Mouse (Mus musculus) erythroblast, embryonic 14.5 days (primary cell): ENCODE results near the gene Pik3r5. TPM values are rescaled to one million over a fixed set of nuclear protein-coding genes. Genes with fewer than 3 reads are reported as not detected.

ENCODE experiments used
- H3K27me3 ChIP-seq: 2 replicates; pipeline ENCODE4 v1.6.1; 2012; ENCODE audit warnings: inconsistent platforms; ENCODE audit not compliant: control insufficient read depth
- H3K36me3 ChIP-seq: 2 replicates; pipeline ENCODE4 v1.6.1; 2012; ENCODE audit warnings: mild to moderate bottlenecking, inconsistent platforms; ENCODE audit not compliant: control insufficient read depth
- H3K4me1 ChIP-seq: 2 replicates; pipeline ENCODE4 v1.6.1; 2012; ENCODE audit warnings: inconsistent platforms; ENCODE audit not compliant: control insufficient read depth
- H3K4me3 ChIP-seq: replicated peaks from 2 replicates; pipeline ENCODE3; 2012; ENCODE audit warnings: moderate library complexity, mild to moderate bottlenecking, inconsistent platforms
- H3K9me3 ChIP-seq: 2 replicates; pipeline ENCODE4 v1.6.1; 2012; ENCODE audit warnings: low read length, inconsistent platforms, mixed read lengths; ENCODE audit not compliant: control insufficient read depth
- GATA1 ChIP-seq: IDR thresholded peaks from 2 replicates; pipeline ENCODE4 v1.6.1; 2012; ENCODE audit warnings: low read length, inconsistent platforms, mixed read lengths
- TAL1 ChIP-seq: IDR thresholded peaks from 3 replicates; pipeline ENCODE4 v1.6.1; 2012; ENCODE audit warnings: low read length, inconsistent platforms, mixed read lengths
- polyA plus RNA-seq: library from polyadenylated mRNA; stranded (reverse); fragments of >175 nt; gene quantifications from 2 replicates; pipeline ENCODE4 v1.2.3, GENCODE M21; 2012

Gene Pik3r5
- polyA plus RNA-seq, 1 experiment: 0.04 TPM

DNA sequence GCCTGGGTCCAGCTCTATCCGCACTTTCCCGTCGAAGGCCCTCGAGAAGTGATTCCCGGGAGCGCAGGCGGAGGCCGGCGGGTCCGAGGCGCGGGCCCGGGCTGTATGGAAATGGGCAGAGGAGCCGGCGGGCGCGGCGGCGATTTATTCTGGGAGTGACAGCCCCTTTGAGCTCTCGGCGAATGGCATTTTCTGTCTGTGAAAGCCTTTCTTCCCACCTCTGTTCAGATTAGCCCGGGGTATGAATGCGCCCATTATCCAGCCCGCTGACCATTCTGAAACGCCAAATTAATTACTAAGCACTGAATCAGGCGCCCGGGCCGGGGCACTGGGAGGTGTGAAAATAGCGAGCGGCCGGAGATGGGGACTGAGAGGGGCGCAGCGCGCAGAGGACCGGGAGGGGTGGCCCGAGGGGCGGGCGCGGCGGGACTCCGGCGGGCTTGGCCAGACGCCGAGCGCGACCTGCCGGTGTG is 32.3 kb upstream of the Pik3r5 start:
- Histone ChIP-seq H3K4me3 (no peak overlapping the region), H3K9me3 (no peaks in the 10 kb centered on the region), H3K36me3 (no peaks in the 10 kb centered on the region), H3K4me1 (no peaks in the 10 kb centered on the region), H3K27me3 (peaks cover 87% of the 10 kb centered on the region)
- TF ChIP-seq GATA1: no peak

- Histone ChIP-seq H3K9me3 (no peaks in the 10 kb centered on the region), H3K4me3 (no peak overlapping the region), H3K27me3 (peaks cover 82% of the 10 kb centered on the region), H3K4me1 (no peaks in the 10 kb centered on the region), H3K36me3 (no peaks in the 10 kb centered on the region)
- TF ChIP-seq GATA1: no peak
- no peak for TF ChIP-seq TAL1
These were observed 31.8 kb upstream of the Pik3r5 start for GRCm38 (mm10) chr11:68400021-68400671.

DNA sequence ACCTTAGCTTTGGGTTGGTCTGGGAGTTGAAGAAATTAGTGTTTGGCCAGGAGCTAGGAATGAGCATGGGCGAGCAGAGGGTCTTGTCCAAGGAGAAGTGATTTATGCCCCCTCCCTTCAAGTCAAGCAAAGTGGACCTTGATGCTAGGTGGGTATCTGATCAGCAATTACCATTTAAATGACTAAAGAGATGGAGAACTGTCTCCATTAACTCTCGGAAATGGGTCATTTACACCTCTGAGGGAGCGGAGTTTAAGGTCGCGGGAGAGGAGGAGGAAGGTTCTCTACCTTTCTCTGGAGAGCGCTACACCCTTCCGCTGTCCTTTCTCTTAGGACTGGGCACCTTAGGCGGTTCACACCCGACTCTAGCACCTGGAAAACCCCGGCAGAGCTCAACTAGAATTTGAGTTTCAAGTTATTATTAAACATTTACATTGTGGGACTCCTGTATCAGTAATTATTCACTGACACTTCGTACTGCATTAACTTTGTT is 31.1 kb upstream of the Pik3r5 start, which contains the start of gene Ntn1:
TSS of gene Ntn1 (minus strand) at position 97 of the 493 bp plus-strand sequence.
- Histone ChIP-seq H3K36me3 (no peaks in the 10 kb centered on the region), H3K9me3 (no peaks in the 10 kb centered on the region), H3K4me3 (no peak within 1 kb of the TSS), H3K4me1 (no peaks in the 10 kb centered on the region), H3K27me3 (peaks cover 75% of the 10 kb centered on the region)
- TF ChIP-seq TAL1 (no peak), GATA1 (no peak)

GRCm38 (mm10) chr11:68401428-68401827 is 30.5 kb upstream of the Pik3r5 start:
- TF ChIP-seq TAL1 (no peak), GATA1 (no peak)
- H3K4me3 ChIP-seq: no peak overlapping the region
- H3K27me3 ChIP-seq: peaks cover 69% of the 10 kb centered on the region
- H3K4me1 ChIP-seq: no peaks in the 10 kb centered on the region
- no peaks in the 10 kb centered on the region for H3K36me3 ChIP-seq
- H3K9me3 ChIP-seq: no peaks in the 10 kb centered on the region

DNA sequence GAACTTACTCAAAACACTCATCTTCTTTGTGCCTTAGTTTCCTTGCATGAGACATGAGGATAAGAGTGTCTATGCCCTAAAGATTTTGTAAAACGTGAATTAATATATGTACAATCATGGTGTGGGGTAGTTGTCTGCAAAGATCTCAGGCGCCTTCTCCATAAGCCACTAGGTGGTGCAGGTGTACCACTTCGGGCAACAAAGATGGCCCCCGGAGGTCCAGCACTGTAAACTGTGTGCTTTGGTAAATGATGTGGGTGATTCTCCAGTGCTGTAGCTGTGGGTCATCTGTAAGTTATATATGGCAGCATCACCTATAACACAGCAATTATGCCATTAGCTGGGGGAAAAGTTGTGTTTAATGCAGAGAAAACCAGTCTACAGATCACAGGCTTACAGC is 27.7 kb upstream of the Pik3r5 start:
- Histone ChIP-seq H3K27me3 (peaks cover 41% of the 10 kb centered on the region), H3K9me3 (no peaks in the 10 kb centered on the region), H3K4me3 (no peak overlapping the region), H3K36me3 (no peaks in the 10 kb centered on the region), H3K4me1 (no peaks in the 10 kb centered on the region)
- TF ChIP-seq GATA1 (no peak), TAL1 (no peak)

DNA sequence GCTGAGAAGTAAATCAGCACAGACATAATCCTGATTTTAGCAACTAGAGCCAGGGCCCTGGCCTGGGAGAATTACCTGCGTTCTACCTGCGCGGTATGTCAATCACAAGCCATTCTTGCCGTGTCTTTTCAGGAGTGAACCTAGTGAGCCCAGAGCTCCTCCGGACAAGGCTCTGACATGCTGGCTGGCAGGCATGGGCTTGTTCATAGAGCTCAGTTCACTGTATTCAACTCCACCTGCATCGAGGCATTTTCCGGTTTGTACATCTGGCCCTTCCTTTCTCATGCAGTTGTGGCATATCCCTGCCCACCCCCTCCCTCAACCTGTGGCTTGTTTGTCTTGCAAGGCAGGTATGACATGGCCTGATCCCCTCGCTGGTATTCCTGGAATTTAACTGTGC is 26.3 kb upstream of the Pik3r5 start:
- Histone ChIP-seq H3K4me3 (no peak overlapping the region), H3K9me3 (no peaks in the 10 kb centered on the region), H3K4me1 (no peaks in the 10 kb centered on the region), H3K27me3 (peaks cover 27% of the 10 kb centered on the region), H3K36me3 (no peaks in the 10 kb centered on the region)
- TF ChIP-seq GATA1 (no peak), TAL1 (no peak)

- no peaks in the 10 kb centered on the region for H3K4me1 ChIP-seq
- no peaks in the 10 kb centered on the region for H3K9me3 ChIP-seq
- no peak for TF ChIP-seq TAL1
- TF ChIP-seq GATA1: no peak
- H3K4me3 ChIP-seq: no peak overlapping the region
- H3K36me3 ChIP-seq: no peaks in the 10 kb centered on the region
- H3K27me3 ChIP-seq: peaks cover 9% of the 10 kb centered on the region
These were observed 24.5 kb upstream of the Pik3r5 start for GRCm38 (mm10) chr11:68407266-68407926.

DNA sequence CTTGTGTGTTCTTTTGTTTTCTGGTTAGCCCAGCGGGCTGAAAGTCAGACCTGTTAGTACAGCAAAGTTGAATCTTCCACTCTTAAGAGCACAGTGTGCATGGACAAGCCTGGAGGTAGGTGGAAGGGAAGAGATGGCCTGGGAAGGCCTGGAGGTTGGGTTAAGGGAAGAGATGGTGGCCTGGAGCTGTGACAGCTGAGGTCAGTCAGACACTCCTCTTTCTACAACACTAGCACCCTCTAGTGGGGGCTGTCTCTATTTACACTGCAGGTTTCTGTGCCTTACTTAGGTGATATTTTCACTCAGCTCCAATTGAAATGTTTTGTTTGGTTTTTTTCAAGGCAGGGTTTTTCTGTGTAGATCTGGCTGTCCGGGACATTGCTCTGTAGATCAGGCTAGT is 23.8 kb upstream of the Pik3r5 start:
- Histone ChIP-seq H3K4me1 (no peaks in the 10 kb centered on the region), H3K36me3 (no peaks in the 10 kb centered on the region), H3K27me3 (peaks cover 2% of the 10 kb centered on the region; the same call in 1 of the 2 replicates), H3K4me3 (no peak overlapping the region), H3K9me3 (no peaks in the 10 kb centered on the region)
- no peak for TF ChIP-seq TAL1
- no peak for TF ChIP-seq GATA1

DNA sequence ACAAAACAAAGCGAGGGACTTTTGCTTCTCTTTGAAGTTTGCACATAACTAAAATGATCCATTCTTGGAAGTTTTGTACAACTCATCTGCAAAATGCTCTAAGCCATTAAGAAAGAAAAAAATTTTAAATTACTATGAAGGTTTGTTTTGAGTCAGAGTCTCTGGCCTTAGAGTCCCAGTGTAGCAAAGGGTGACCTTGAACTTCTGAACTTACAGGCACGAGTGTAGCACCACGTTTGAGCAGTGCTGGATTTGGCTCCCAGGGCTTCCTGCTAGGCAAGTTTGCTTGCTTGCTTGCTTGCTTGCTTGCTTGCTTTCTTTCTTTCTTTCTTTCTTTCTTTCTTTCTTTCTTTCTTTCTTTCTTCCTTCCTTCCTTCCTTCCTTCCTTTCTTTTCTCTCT is 14.9 kb upstream of the Pik3r5 start:
- Histone ChIP-seq H3K9me3 (peaks cover 2% of the 10 kb centered on the region; the same call in 1 of the 2 replicates), H3K27me3 (no peaks in the 10 kb centered on the region), H3K4me3 (no peak overlapping the region), H3K36me3 (no peaks in the 10 kb centered on the region), H3K4me1 (no peaks in the 10 kb centered on the region)
- no peak for TF ChIP-seq TAL1
- no peak for TF ChIP-seq GATA1
